Mouse (Mus musculus): ENCODE results near the gene Gm29427.

The Gm29427 gene

GRCm38 (mm10) chr1:130732706-130733658, 17.4 kb upstream of the Gm29427 start:
- DNase-seq (ENCODE audit: low spot score in 2 of 2), result no peak

- peak in 1 of 2 experiments; percentile 37 for DNase-seq (ENCODE audit: low spot score in 2 of 2)
These were observed 16.2 kb upstream of the Gm29427 start, which contains the start of gene AA986860 for GRCm38 (mm10) chr1:130731741-130732337. Gene AA986860 (plus strand): TSS chr1:130731976.

- DNase-seq (ENCODE audit: low spot score in 2 of 2), result no peak
These were observed 13.6 kb upstream of the Gm29427 start, which contains the start of gene Pfkfb2 for GRCm38 (mm10) chr1:130729153-130729552. Gene Pfkfb2 (minus strand): TSS chr1:130729253.

- DNase-seq (ENCODE audit: low spot score in 2 of 2), result no peak
These were observed 13.1 kb upstream of the Gm29427 start for GRCm38 (mm10) chr1:130728708-130729107.

GRCm38 (mm10) chr1:130728070-130728469, 12.5 kb upstream of the Gm29427 start:
- no peak for DNase-seq (ENCODE audit: low spot score in 2 of 2)

- DNase-seq (ENCODE audit: low spot score in 2 of 2), result no peak
These were observed 10.8 kb upstream of the Gm29427 start for GRCm38 (mm10) chr1:130726396-130726795.

- no peak for DNase-seq (ENCODE audit: low spot score in 2 of 2)
These were observed 8.6 kb upstream of the Gm29427 start for GRCm38 (mm10) chr1:130724206-130724605.

GRCm38 (mm10) chr1:130717291-130717871, 1.8 kb upstream of the Gm29427 start, which contains the start of gene Yod1:
Gene Yod1 (plus strand): TSS chr1:130717327.
- DNase-seq (ENCODE audit: low spot score in 2 of 2), result peak; percentile 79 to 86

- DNase-seq (ENCODE audit: low spot score in 2 of 2), result peak in 1 of 2 experiments; percentile 59
These were observed 1.1 kb upstream of the Gm29427 start for GRCm38 (mm10) chr1:130716513-130717290.

- no peak for DNase-seq (ENCODE audit: low spot score in 2 of 2)
These were observed 566 bp upstream of the Gm29427 start for GRCm38 (mm10) chr1:130716218-130716512.

GRCm38 (mm10) chr1:130714046-130714445, 1.6 kb downstream of the Gm29427 start:
- no peak for DNase-seq (ENCODE audit: low spot score in 2 of 2)

- no peak for DNase-seq (ENCODE audit: low spot score in 2 of 2)
These were observed 5.1 kb downstream of the Gm29427 start for GRCm38 (mm10) chr1:130710283-130711080.

GRCm38 (mm10) chr1:130703613-130704012, 12.0 kb downstream of the Gm29427 start:
- peak in 1 of 2 experiments; percentile 54 for DNase-seq (ENCODE audit: low spot score in 2 of 2)

- no peak for DNase-seq (ENCODE audit: low spot score in 2 of 2)
These were observed 13.6 kb downstream of the Gm29427 start for GRCm38 (mm10) chr1:130701976-130702375.

GRCm38 (mm10) chr1:130699937-130700633, 15.5 kb downstream of the Gm29427 start:
- DNase-seq (ENCODE audit: low spot score in 2 of 2), result no peak

- DNase-seq (ENCODE audit: low spot score in 2 of 2), result no peak
These were observed 17.0 kb downstream of the Gm29427 start for GRCm38 (mm10) chr1:130698601-130699000.

- DNase-seq (ENCODE audit: low spot score in 2 of 2), result no peak
These were observed 31.7 kb downstream of the Gm29427 start for GRCm38 (mm10) chr1:130683905-130684304.

GRCm38 (mm10) chr1:130681656-130682413, 33.8 kb downstream of the Gm29427 start:
- no peak for DNase-seq (ENCODE audit: low spot score in 2 of 2)

GRCm38 (mm10) chr1:130681075-130681474, 34.5 kb downstream of the Gm29427 start:
- no peak for DNase-seq (ENCODE audit: low spot score in 2 of 2)

Measured in urinary bladder, adult 18-20 months (tissue).